Mouse (Mus musculus) cortical plate, adult 2 months (tissue): ENCODE measurements around the gene 4931422A03Rik. TPM values are rescaled to one million over a fixed set of nuclear protein-coding genes. Genes with fewer than 3 reads are reported as not detected.
"Not testable (repeated sequence)": the region's sequence is repeated elsewhere in the genome, so short reads cannot be mapped to it uniquely, and the experiment has no call there.

Source experiments
- H3K27ac ChIP-seq: fragments of 200-500 bp; 2 replicates; pipeline ENCODE4 v1.5.1; 2012; ENCODE audit warnings: low read length, control low read depth, inconsistent platforms; ENCODE audit not compliant: insufficient read depth
- H3K4me1 ChIP-seq: fragments of 200-500 bp; 2 replicates; pipeline ENCODE4 v1.6.1; 2011; ENCODE audit warnings: low read length; ENCODE audit not compliant: control insufficient read depth, insufficient read depth
- H3K4me3 ChIP-seq: fragments of 200-500 bp; 2 replicates; pipeline ENCODE4 v1.5.1; 2011; ENCODE audit warnings: mild to moderate bottlenecking, low read length, control low read depth; ENCODE audit not compliant: insufficient read depth
- CTCF ChIP-seq: fragments of 200-500 bp; IDR thresholded peaks from 2 replicates; pipeline ENCODE4 v1.5.1; 2011; ENCODE audit warnings: mild to moderate bottlenecking, control low read depth, low read length; ENCODE audit not compliant: insufficient read depth; ENCODE audit errors: extremely low read depth
- POLR2A ChIP-seq: fragments of 200-500 bp; IDR thresholded peaks from 2 replicates; pipeline ENCODE4 v1.6.1; 2011; ENCODE audit warnings: mild to moderate bottlenecking, low read length, control low read depth; ENCODE audit not compliant: insufficient read depth; ENCODE audit errors: extremely low read depth
- polyA plus RNA-seq: library from polyadenylated mRNA; depleted of rRNA; stranded (reverse); fragments of >200 nt; gene quantifications from 2 replicates; pipeline ENCODE4 v1.2.3, GENCODE M21; 2012; rRNA removed

4931422A03Rik gene
- polyA plus RNA-seq, result not detected in 2 replicates

GRCm38 (mm10) chr2:104028139-104028723 lies at the start of gene 4931422A03Rik:
TSS of gene 4931422A03Rik (minus strand) at chr2:104028361.
- Histone ChIP-seq H3K4me1 (peaks cover 4% of the 10 kb centered on the region; the same call in 1 of the 2 replicates), H3K27ac (peak within 1 kb of the TSS; percentile 76), H3K4me3 (peak within 1 kb of the TSS; percentile 85)
- no peak for TF ChIP-seq POLR2A
- TF ChIP-seq CTCF, result no peak

- TF ChIP-seq CTCF (no peak), POLR2A (no peak)
- no peaks in the 10 kb centered on the region for H3K4me1 ChIP-seq
- no peak within 1 kb of the TSS for H3K27ac ChIP-seq
- peak within 1 kb of the TSS; percentile 27 for H3K4me3 ChIP-seq
These were observed 41.6 kb upstream of the 4931422A03Rik start, which contains the start of gene Cd59b for GRCm38 (mm10) chr2:104069704-104070185. TSS of gene Cd59b (plus strand) at chr2:104069849.

GRCm38 (mm10) chr2:104068450-104068849 lies 40.3 kb upstream of the 4931422A03Rik start, which contains the start of gene Gm10799:
TSS of gene Gm10799 (minus strand) at chr2:104068550.
- H3K4me1 ChIP-seq, H3K27ac ChIP-seq, H3K4me3 ChIP-seq: not testable (repeated sequence)

GRCm38 (mm10) chr2:104065526-104065925 lies 37.4 kb upstream of the 4931422A03Rik start, which contains the start of gene Gm10912:
TSS of gene Gm10912 (plus strand) at chr2:104065826.
- not testable (repeated sequence) for H3K4me3 ChIP-seq, H3K4me1 ChIP-seq, H3K27ac ChIP-seq

- no peak for TF ChIP-seq POLR2A
- TF ChIP-seq CTCF, result no peak
- no peaks in the 10 kb centered on the region for H3K4me1 ChIP-seq
- no peak overlapping the region for H3K4me3 ChIP-seq
These were observed 36.0 kb upstream of the 4931422A03Rik start for GRCm38 (mm10) chr2:104064152-104064551.

GRCm38 (mm10) chr2:104062665-104063064 lies 34.5 kb upstream of the 4931422A03Rik start:
- Histone ChIP-seq H3K4me3 (no peak overlapping the region), H3K27ac (no peak overlapping the region; the same call in 1 of the 2 replicates), H3K4me1 (no peaks in the 10 kb centered on the region)
- TF ChIP-seq CTCF (no peak), POLR2A (no peak)

More at GRCm38 (mm10) chr2:104064152-104064551, 36.0 kb upstream of the 4931422A03Rik start:
- no peak overlapping the region for H3K27ac ChIP-seq

GRCm38 (mm10) chr2:104060996-104061395 lies 32.8 kb upstream of the 4931422A03Rik start:
- TF ChIP-seq CTCF (no peak), POLR2A (no peak)
- no peaks in the 10 kb centered on the region for H3K4me1 ChIP-seq

GRCm38 (mm10) chr2:104059786-104060185 lies 31.6 kb upstream of the 4931422A03Rik start:
- no peak overlapping the region for H3K27ac ChIP-seq
- TF ChIP-seq POLR2A, result no peak
- no peak for TF ChIP-seq CTCF
- H3K4me1 ChIP-seq, result no peaks in the 10 kb centered on the region
- no peak overlapping the region for H3K4me3 ChIP-seq

More at GRCm38 (mm10) chr2:104060996-104061395, 32.8 kb upstream of the 4931422A03Rik start:
- H3K4me3 ChIP-seq, result no peak overlapping the region
- no peak overlapping the region for H3K27ac ChIP-seq

GRCm38 (mm10) chr2:104058954-104059353 lies 30.8 kb upstream of the 4931422A03Rik start:
- H3K4me3 ChIP-seq, result no peak overlapping the region
- H3K27ac ChIP-seq, result no peak overlapping the region
- H3K4me1 ChIP-seq, result no peaks in the 10 kb centered on the region
- TF ChIP-seq POLR2A (no peak), CTCF (no peak)

- no peak overlapping the region for H3K4me3 ChIP-seq
- no peaks in the 10 kb centered on the region for H3K4me1 ChIP-seq
- TF ChIP-seq CTCF (no peak), POLR2A (no peak)
- no peak overlapping the region for H3K27ac ChIP-seq
These were observed 30.2 kb upstream of the 4931422A03Rik start for GRCm38 (mm10) chr2:104058381-104058780.
